Mouse (Mus musculus): ENCODE measurements around the gene Fbxo36.

Fbxo36 gene

DNA sequence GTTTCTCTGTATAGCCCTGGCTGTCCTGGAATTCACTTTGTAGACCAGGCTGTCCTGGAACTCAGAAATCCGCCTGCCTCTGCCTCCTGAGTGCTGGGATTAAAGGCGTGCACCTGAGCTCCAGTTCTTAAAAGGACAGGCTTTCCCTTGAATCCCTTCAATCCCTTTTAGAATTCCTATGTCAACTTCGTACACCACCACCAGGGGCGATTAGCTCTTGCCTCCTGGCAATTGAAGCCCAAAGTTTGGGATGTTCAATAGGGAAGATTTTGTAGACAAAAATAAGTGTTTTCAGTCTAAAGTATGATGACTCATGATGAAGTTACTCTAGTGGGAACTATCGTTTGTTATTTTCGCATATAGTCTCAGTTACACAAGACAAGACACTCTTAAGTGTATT, 57.7 kb downstream of the Fbxo36 start:
- DNase-seq: no peak

DNA sequence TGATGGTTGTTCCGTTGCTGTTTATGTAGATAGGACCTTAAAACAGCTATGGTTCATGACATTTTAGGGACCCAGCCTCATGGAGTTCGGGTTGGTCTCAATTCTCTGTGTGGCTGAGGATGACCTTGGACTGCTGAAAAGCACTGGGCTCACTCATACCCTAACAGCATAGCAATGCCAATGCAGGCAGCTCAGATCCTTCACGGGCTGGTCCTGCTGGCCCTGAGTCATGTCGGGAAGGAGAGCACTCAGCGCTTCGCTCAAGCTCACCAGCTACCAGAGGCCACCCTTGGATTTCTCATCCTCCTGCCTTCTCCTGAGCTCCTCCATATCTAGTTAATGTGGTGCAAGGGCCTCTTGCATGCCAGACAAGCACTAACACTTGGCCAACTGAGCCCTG, 59.5 kb downstream of the Fbxo36 start:
- DNase-seq: no peak

DNA sequence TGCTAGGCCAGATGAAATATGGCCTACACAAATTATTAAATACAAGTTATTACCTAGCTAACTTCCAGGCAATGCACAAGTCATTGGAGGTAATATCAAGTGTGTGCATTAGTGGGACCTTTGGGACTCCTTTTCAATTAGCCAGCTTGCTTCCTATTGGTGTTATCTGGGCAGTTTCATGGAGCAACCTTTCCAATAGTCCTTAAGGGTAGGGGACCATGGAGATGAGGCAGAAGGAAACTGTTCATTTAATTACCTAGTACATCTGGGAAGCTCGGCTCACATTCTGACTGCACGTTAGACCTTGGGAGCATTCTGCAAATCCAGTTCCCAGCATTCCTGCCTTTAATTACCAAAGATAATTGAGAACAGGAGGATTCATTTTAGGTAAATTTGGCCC, 64.8 kb downstream of the Fbxo36 start:
- no peak for DNase-seq

DNA sequence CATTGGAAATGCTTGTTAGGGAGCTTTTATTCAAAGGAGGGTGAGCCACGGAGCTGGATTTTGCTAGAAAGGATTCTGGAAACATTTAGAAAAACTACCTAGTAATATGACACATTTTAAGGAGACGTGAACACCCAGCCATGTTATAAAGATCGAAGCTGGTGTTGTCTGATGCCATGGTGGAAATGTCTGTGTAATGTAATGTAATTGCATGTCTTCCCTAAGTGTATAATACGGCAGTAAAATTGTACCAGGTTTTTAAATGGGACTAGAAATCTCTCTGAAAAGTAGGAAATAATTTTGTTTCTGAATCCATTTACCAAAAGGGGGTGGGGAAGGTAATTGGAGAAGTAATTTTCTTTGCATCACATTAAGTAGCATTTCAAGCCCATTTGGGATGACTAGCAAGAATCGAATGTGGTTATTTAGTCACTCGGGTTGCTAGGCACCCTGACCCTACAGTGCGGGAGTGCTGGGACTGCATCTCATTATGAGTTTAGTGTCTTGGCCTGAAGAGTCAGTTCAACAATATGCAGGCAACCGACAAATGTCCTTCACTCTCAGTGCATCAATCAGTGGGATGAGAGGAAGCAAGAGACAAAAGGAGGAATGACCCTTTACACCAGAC, 70.7 kb downstream of the Fbxo36 start:
- no peak for DNase-seq

DNA sequence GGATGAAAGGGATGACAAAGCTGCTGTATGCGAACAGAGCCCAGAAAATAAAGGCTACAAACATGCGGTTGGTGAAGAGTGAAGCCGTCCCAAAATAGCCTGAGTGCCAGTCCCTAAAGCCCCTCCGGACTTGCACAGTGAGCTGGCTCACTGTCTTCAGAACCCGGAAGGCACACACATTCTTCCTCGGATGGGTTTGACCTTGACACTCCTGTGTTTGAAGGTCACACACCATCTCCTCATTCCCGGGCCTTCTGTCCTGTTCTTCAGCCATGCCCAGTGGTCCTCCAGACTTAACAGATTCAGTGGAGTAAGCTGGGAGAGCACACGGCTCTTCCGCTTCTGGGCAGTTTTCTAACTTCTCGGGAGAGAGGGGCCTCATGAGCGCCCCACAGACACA, 72.9 kb downstream of the Fbxo36 start:
- DNase-seq: no peak

DNA sequence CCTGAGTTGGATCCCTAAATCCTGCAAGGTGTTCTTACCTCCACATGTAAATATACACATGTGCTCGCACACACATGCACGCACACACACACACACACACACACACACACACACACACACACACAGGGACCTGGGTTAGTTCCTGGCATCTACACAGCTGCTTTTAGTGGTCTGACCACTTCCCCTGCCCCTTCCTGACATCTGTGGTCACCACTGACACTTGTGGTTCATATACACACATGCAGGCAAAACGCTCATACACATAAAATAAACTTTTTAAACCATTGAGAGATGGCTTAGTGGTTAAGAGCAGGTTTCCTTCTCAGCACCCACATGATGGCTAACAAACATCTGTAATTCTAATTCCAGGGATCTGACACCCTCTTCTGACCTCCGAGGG, 75.4 kb downstream of the Fbxo36 start:
- DNase-seq: no peak

DNA sequence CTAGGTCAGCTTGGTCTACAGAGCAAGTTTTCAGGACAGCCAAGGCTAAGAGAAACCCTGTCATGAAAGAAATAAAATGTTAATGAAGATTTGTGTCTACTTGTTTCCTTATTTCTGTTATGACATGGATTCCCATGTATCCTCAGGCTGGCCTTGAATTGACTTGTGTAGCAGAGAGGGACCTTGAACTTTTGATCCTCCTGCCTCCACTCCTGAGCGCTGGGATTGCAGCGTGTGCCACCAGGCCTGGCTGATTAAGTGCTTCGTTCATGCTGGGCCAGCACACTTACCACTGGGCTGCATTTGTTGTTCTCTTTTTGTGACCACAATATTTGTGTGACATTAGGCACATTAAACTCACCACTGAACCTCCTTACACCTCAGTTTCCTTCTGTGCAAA, 79.2 kb downstream of the Fbxo36 start:
- no peak for DNase-seq

DNA sequence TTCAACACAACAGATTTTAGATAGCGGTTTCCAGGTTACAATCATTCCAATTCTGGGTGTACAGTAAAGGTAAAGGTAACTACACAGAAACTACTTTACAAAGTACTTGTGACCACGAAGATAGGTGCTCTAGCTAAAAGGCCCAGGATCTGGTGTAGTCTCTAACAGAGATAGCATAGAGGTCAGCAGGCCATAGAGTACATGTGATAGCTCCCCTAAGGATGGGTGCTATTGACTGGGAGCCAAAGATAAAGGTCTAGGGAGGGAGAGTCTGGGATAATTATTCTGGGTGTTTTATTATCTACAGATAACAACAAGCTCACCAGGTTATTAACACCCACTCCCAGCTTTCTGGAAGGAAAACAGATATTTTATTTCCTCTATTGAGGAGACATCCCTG, 83.8 kb downstream of the Fbxo36 start:
- no peak for DNase-seq

DNA sequence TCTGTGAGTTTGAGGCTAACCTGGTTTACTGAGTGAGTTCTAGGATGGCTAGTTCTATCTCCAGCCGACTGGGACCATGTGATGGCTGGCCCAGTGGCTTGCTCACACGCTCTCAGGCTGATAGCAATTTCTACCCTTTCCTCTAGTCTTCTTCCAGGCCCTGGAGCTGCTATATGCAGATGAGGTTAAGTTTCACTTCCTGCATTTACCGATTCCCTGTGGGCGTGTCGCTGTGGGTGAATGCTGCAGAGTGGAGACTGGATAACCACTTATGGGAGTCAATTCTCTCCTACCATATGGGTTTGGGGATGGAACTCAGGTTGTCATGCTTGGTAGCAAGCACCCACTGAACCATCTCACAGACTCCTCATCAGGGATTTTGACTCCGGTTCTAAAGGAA, 84.5 kb downstream of the Fbxo36 start:
- no peak for DNase-seq

DNA sequence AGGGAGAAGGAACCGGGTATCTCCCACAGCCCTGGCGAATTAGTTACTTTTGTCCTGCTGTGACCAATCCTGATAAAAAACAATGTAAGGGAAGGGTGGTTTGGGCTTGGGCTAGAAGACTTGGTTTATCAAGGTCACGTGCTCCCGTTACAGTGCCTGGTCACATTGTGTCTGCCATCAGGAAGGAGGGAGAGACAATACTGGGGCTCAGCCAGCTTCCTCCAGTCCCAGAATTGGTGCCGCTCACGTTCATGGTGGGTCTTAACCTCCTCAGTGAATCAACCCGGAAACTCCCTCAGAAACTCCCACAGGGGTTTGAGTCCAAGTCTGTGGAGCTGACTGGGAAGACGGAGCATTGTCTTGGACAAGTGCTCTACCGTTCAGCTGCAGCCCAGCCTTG, 86.0 kb downstream of the Fbxo36 start:
- no peak for DNase-seq

DNA sequence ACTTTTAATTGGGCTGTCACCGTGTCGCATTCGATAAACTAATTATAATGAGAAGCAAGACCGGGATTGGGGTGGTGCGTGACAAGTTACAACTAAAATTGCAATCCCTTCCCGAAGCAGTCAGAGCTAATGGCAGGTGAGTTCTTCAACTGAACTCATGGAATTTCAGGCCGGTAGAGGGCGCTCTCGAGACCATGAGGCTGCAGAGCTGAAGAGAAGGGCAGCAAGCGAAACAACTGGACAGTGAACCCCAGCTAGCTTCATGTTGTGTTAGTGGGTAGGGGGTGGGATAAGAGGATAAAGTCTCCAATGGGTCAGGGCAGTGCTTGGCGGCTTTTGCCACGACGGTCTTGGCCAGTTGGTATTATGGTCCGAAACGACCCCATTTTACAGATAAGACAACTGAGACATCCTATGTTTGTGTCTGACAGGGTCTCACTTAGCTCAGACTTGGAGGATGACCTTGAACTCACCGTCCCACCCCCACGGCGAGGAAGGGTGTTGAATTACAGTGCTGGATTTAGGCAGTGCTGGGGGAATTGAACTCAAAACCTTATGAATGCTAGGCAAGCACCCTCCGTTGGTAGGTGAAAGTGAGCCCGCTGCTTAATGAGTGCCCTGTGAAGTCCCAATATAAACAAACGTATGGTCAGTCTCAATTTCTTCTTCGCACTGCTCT, 94.0 kb downstream of the Fbxo36 start:
- DNase-seq: peak; percentile 77

DNA sequence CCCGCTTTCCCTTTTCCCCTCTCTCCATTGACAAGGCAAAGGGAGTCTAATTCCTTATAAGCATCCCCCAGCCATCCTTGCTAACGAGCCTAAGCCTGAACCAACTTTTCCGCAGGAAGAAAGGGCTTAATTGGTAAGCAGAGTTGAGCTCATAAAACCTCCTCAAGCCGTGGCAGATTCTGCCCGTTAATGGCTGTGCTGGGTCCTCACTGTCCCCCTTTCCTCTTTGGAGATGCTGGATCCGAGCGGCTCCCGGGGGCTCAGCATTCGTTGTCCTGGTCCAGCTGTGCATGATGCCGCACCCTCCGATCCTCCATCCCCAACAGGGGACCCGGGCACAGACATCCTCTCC, 94.5 kb downstream of the Fbxo36 start:
- DNase-seq: no peak

DNA sequence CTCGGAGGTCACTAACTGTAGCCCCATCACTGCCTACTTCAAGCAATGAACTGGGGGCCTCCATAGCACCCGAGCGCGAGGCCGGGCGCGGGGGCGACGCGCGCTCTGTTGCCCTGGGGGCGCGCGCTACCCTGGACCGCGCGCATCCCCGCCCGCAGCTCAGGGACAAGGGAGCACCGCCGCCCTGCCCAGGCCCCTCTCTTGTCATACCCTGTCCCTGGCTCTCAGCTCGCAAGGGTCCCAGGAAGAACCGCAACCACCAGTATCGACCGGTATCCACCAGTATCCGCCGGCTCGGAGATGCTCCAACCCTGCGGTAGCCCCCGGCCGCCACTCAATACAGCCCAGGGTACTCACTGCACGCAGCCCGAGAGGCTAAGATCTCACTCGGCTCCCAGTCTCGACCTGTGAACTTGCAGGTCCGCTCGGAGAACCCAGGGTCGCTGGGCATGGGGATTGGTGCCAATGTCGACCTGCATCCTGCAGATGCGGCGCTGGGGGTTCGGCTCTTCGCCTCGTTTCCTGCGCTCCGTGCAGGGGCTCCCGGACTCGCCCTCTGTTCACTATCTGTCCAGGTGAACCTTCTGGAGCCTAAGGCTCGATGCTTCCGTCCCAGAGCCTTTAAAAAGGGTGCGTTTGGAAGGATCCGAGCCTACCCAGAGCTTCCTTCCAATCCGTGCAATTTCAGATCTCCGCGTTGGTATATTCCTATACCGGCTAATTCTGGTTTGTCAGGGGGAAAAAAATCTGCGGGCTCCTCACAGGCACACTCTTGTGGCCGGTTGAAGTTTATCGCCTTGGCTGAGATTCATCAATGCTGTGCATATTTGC, 95.1 kb downstream of the Fbxo36 start, which contains the start of gene Slc16a14:
Gene Slc16a14 (minus strand): TSS at position 632 of the 831 bp plus-strand sequence.
- peak; percentile 41 for DNase-seq

DNA sequence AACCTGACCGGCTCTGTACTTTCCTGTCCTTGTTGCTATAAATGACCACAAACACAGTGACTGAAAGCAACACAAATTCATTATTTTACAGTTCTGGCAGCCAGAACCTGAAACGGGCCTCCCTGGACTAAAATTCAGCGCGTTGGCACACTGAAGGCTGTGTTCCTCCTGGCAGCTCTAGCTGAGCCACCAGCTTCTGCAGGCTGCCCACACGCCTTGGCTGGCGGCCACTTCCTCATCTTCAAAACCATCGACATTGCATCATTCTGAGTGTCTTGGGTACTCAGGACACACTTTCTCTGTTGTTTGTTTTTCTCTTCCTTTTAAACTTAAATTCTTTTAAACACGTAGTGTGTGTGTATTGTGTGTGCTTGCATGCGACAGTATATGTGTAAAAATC, 96.0 kb downstream of the Fbxo36 start:
- DNase-seq: peak; percentile 59

DNA sequence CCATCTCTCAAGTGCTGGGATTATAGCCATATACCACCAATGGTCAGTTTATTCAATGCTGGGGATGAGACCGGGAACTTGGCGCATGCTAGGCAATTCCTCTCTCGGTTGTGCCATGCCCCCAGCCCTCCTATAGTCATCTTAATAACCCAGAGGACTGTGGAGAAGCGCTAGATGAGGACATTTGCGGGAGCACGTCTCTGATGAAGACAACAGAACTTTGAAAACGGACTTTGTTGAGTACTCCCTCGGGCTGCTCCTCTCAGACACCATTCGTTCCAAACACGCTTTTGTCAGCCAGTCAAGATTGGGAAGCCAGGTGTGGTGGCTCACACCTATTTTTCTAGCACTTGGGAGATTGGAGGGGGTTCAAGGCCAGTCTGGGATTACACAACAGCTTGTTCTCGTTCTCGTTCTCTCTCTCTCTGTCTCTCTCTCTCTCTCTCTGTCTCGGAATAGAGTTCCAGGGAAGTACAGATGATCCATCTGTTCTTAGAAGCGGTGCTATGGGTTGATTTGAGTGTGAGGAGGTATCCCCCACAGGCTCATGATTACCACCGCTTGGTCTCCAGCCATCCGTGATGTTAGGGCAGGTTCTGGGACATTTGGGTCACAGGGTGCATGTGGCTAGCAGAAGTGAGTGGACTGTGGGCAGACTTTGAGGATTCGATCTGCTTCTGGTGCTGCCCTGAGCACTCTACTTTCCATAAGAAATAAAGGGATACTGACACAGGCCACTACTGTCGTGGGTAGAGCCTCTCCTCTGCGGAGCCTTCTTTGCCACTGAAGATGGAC, 97.3 kb downstream of the Fbxo36 start:
- no peak for DNase-seq

DNA sequence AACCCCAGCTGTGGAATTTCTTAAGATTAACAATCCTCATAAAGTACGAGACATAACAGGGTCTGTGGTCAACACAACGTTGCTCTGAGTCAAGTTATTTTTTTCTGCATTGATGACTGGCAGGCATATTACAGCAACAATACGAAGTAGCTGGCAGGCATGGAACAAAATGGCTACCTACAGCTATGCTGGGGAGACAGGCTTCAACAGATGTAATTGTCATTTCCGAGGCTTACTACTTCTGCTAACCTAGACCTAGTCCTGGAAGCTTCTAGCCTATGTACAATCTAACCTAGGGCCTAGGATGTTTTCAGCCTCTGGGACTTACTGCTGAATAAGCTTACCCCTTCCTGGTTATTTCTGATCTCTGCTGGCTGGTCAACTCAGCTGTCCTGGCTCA, 99.8 kb downstream of the Fbxo36 start:
- no peak for DNase-seq

DNA sequence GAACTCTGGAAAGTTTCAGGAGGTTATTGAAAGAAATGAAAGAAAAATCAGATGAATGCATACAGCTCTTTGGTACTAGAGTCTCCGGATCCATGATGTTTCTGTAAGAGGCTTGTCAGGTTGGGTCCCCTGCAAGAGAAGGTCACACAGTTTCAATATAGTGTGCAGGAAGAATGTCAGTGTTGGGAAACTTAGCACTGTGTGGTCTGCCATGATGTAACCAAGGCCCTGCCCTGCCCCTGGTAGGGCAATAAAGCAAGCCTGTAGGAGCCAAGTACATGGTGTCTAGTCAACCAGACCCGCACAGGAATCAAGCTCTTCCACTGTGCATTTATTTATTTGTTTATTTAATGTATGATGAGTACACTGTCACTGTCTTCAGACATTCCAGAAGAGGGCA, 100.7 kb downstream of the Fbxo36 start:
- no peak for DNase-seq

DNA sequence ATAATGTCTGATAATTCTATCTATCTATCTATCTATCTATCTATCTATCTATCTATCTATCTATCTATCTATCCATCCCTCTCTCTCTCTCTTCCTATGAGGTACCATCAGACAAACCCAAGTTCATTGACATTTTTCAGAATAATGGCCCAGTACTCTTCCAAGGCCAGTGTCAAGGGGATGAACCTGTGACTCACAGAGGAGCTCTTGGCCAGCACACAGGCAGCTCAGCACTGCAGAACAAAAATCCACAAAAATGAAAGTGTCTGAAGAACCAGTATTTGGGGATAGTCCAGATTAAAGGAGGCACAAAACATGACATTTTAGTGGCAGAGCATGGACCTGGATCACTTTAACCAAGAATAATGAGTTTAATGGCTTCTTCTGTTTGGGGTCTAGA, 103.0 kb downstream of the Fbxo36 start:
- no peak for DNase-seq

DNA sequence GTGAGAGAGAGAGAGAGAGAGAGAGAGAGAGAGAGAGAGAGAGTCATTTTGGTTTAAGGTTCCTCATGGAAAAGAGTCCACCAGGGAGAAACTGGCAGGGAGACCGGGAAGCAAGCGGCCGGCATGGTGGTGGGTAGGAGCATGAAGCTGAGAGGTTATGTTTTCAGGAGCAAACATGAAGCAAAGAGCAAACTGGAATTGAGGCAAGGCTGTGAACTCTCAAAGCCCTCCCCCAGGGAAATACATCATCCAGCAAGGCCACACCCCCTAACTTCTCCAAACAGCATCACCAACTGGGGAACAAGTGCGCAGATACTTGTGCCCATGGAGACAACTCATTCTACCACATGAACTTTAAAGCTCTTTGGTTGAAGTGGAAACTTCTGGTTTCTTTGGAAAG, 103.9 kb downstream of the Fbxo36 start:
- no peak for DNase-seq

DNA sequence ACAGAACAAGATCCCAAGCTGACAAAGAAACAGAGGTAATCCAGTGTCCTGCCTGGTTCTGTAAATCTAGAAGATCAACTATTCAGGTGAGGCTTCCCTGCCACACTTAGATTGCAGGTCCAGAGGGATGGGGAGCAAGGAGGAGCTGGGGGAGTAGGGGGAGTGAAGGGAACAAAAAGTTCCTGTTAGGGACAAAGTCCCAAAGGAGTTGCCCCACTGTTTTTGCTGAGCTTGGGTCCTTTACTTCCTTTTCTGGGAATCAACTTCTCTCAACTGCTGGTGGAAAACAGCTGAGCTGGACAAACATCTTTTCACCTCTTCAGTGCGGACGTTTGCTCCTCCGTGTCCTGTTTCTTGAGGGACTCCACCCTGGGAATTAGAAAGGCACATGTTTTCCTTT, 106.3 kb downstream of the Fbxo36 start:
- DNase-seq: no peak

DNA sequence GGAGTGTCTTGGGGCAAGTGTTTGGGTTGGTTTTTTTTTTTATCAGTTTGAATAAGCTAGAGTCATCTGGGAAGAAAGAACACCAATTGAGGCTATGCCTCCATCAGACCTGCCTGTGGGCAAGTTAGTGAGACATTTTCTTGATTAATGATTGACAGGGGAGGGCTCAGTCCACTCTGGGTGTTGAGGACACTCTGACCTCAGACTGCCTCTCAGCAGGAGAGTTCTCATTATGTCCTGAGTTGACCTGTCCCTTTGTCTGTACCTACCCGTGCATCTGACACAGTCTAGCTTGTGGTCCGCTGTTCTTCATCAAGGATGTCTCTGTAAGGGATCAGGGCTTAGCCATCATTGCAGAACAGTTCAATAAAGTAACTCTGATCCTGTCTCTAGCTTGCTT, 107.7 kb downstream of the Fbxo36 start:
- no peak for DNase-seq

Data from cerebellum, adult 11 months (tissue).